Mouse (Mus musculus): Measurements from ENCODE around the gene Washc4.

- no peak for TF ChIP-seq GATA1 (IDR thresholded peaks at IDR 0.05; ENCODE audit: borderline replicate concordance, low read length)
- no peak for TF ChIP-seq CTCF (IDR thresholded peaks at IDR 0.05; ENCODE audit: low read depth, low read length)
- TF ChIP-seq GATA2 (IDR thresholded peaks at IDR 0.05; ENCODE audit: borderline replicate concordance, low read depth, low read length), result no peak
- TF ChIP-seq TAL1 (conservative IDR thresholded peaks at IDR 0.05; ENCODE audit: low read depth, low read length), result no peak
- no peak for TF ChIP-seq POLR2AphosphoS5 (IDR thresholded peaks at IDR 0.05; ENCODE audit: insufficient replicate concordance, low read depth, low read length)
Observed at GRCm38 (mm10) chr10:83603956-83604564, 60.5 kb downstream of the Washc4 start.
